In the genomic region with DNA sequence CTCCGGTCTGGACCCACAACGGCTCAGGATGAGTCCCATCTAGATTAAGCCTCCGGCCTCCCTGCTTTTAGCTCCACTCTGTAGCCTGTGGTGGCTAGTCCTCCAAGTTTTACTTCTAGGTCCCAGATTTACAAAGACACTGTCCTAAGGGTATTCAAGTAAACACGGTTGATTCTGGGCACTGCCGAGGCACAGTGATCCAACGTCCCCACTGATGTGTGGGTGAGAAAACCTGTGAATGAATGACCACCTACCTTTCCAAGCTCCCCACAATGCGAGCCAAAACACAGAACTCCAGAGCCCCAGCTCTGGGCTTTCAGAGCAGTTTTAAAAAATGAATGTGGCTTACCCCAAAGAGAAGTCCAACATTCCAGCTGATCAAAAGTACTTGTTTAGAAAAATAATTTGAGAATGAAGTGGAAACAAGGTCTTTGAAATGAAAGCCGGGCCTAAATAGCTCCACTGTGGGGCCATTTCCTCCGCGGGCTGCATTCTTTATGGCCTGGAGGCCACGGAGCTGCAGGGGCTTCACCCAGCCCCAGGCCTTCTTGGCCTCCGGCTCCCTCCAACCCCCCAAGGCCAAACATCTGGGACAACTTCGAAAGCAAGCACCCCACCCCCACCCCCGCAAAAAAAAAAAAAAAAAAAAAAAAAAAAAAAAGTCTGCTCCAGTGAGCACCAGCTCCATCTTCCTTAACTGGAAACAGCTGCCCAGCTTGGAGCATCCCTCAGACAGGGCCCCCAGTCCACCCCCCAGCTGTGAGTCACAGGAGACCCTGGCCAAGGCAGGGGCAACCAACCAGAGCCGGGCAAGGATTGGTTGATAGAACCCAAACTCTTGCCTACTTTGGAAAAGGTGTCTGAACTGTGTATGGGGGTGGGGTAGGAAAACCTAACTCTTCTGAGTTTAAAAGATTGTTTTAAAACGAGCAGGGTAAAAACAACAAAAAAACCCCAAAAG, we compare ENCODE assay signal across 8 mouse cellular contexts. TPM values are rescaled to one million over a fixed set of nuclear protein-coding genes. Genes with fewer than 3 reads are reported as not detected.
DNase-seq lines count a peak whose midpoint lies in the region; ATAC-seq lines count a peak whose summit lies in the region.

No protein-coding gene starts in this region.

- DNase-seq in urinary bladder, adult 2 months (ENCODE audit: low spot score) = peak; percentile 38
- DNase-seq in urinary bladder, adult 18-20 months (ENCODE audit: low spot score in 2 of 2) = no peak
- no peak for DNase-seq in cerebellum, adult 11-12 months

- WGBS in embryonic facial prominence, embryonic 15.5 days = 12% methylated on average over 16 of the region's 16 CpGs
- WGBS in hindbrain, embryonic 12.5 days = 36% methylated on average over 14 of the region's 16 CpGs
- 9% methylated on average over 16 of the region's 16 CpGs for WGBS in liver, embryonic 12.5 days (ENCODE audit: insufficient replicate concordance)
- WGBS in neural tube, embryonic 13.5 days = 24% methylated on average over 15 of the region's 16 CpGs

- H3K4me3 ChIP-seq in embryonic facial prominence, embryonic 15.5 days (replicated peaks) = peak overlapping the region; percentile 38
- no peak overlapping the region for H3K4me3 ChIP-seq in hindbrain, embryonic 12.5 days
- peak overlapping the region; percentile 55 for H3K4me3 ChIP-seq in liver, embryonic 12.5 days
- H3K4me3 ChIP-seq in neural tube, embryonic 13.5 days = peak overlapping the region; percentile 27; the same call in 1 of the 2 replicates

- H3K27me3 ChIP-seq in embryonic facial prominence, embryonic 15.5 days = no peaks in the 10 kb centered on the region
- peaks cover 12% of the 10 kb centered on the region for H3K27me3 ChIP-seq in hindbrain, embryonic 12.5 days
- no peaks in the 10 kb centered on the region for H3K27me3 ChIP-seq in liver, embryonic 12.5 days (replicated peaks)
- H3K27me3 ChIP-seq in neural tube, embryonic 13.5 days = peaks cover 31% of the 10 kb centered on the region

- peak; percentile 22; the same call in 1 of the 2 replicates for ATAC-seq in embryonic facial prominence, embryonic 15.5 days (ENCODE audit: insufficient number of reproducible peaks, low FRiP score, low TSS enrichment, low read depth)
- no peak for ATAC-seq in hindbrain, embryonic 12.5 days (ENCODE audit: low FRiP score)
- no peak for ATAC-seq in liver, embryonic 12.5 days
- no peak for ATAC-seq in neural tube, embryonic 13.5 days (ENCODE audit: low read depth)
- no peak for ATAC-seq in activated CD4-positive, CD25-positive, alpha-beta regulatory T cell, adult 4 months

- 0 out of 2 replicates have a peak overlapping the region, but pooled peaks have one; percentile 21 for H3K9ac ChIP-seq in embryonic facial prominence, embryonic 15.5 days
- peak overlapping the region; percentile 53; the same call in 1 of the 2 replicates for H3K9ac ChIP-seq in hindbrain, embryonic 12.5 days
- peak overlapping the region; percentile 63 for H3K9ac ChIP-seq in liver, embryonic 12.5 days
- peak overlapping the region; percentile 61; the same call in 1 of the 2 replicates for H3K9ac ChIP-seq in neural tube, embryonic 13.5 days

- H3K4me1 ChIP-seq in embryonic facial prominence, embryonic 15.5 days = peaks cover 44% of the 10 kb centered on the region
- peaks cover 32% of the 10 kb centered on the region for H3K4me1 ChIP-seq in hindbrain, embryonic 12.5 days
- H3K4me1 ChIP-seq in liver, embryonic 12.5 days = peaks cover 65% of the 10 kb centered on the region
- H3K4me1 ChIP-seq in neural tube, embryonic 13.5 days (replicated peaks) = peaks cover 52% of the 10 kb centered on the region

- peak overlapping the region; percentile 56 for H3K4me2 ChIP-seq in embryonic facial prominence, embryonic 15.5 days (replicated peaks)
- peak overlapping the region; percentile 50 for H3K4me2 ChIP-seq in hindbrain, embryonic 12.5 days (replicated peaks)
- H3K4me2 ChIP-seq in liver, embryonic 12.5 days = peak overlapping the region; percentile 79
- H3K4me2 ChIP-seq in neural tube, embryonic 13.5 days = peak overlapping the region; percentile 51

- H3K27ac ChIP-seq in embryonic facial prominence, embryonic 15.5 days (replicated peaks) = peak overlapping the region; percentile 88
- peak overlapping the region; percentile 57 for H3K27ac ChIP-seq in hindbrain, embryonic 12.5 days
- H3K27ac ChIP-seq in liver, embryonic 12.5 days = peak overlapping the region; percentile 88
- H3K27ac ChIP-seq in neural tube, embryonic 13.5 days (replicated peaks) = peak overlapping the region; percentile 78

- H3K36me3 ChIP-seq in embryonic facial prominence, embryonic 15.5 days = no peaks in the 10 kb centered on the region
- H3K36me3 ChIP-seq in hindbrain, embryonic 12.5 days = 0 out of 2 replicates have a peak, but pooled peaks cover 3% of the 10 kb centered on the region
- H3K36me3 ChIP-seq in liver, embryonic 12.5 days = peaks cover 23% of the 10 kb centered on the region
- no peaks in the 10 kb centered on the region for H3K36me3 ChIP-seq in neural tube, embryonic 13.5 days

- no peaks in the 10 kb centered on the region for H3K9me3 ChIP-seq in embryonic facial prominence, embryonic 15.5 days (replicated peaks)
- H3K9me3 ChIP-seq in hindbrain, embryonic 12.5 days (replicated peaks) = 0 out of 2 replicates have a peak, but pooled peaks cover 4% of the 10 kb centered on the region
- H3K9me3 ChIP-seq in liver, embryonic 12.5 days (replicated peaks) = no peaks in the 10 kb centered on the region
- H3K9me3 ChIP-seq in neural tube, embryonic 13.5 days = no peaks in the 10 kb centered on the region

RNA-seq across cellular contexts. Expression of gene Zfp36l2, which starts 5.2 kb away (rescaled TPM):
- 67.9 and 84.3 TPM in 2 replicates for polyA plus RNA-seq in urinary bladder, adult 2 months (2012; rRNA removed)
- 22.8 and 23.1 TPM in 2 replicates for polyA plus RNA-seq in embryonic facial prominence, embryonic 15.5 days (2015; fragmentation: Nextera tagmentation; extraction: Ambion mirVana)
- polyA plus RNA-seq in hindbrain, embryonic 12.5 days (2016; fragmentation: Nextera tagmentation; extraction: Ambion mirVana) = 16.1 TPM in 2 replicates
- polyA plus RNA-seq in liver, embryonic 12.5 days (2016; fragmentation: Nextera tagmentation; extraction: Ambion mirVana) = 19.5 and 20.0 TPM in 2 replicates
- polyA plus RNA-seq in neural tube, embryonic 13.5 days (2015; fragmentation: Nextera tagmentation; extraction: Ambion mirVana) = 7.0 and 9.0 TPM in 2 replicates
- polyA plus RNA-seq in activated CD4-positive, CD25-positive, alpha-beta regulatory T cell, adult 4 months (2017; shearing (Covaris generic)) = 10 to 100 TPM; 31.3 to 64.3 TPM
